Mouse (Mus musculus) ES-E14 (cell line): ENCODE results near the gene Zbtb7a.

Experiments
- CHD2 ChIP-seq: IDR thresholded peaks from 2 replicates; pipeline ENCODE4 v1.6.1; 2014; ENCODE audit warnings: mild to moderate bottlenecking, low read depth, low read length, inconsistent platforms
- ZC3H11A ChIP-seq: IDR thresholded peaks from 2 replicates; pipeline ENCODE4 v1.6.1; 2012; ENCODE audit warnings: low read depth, mild to moderate bottlenecking, inconsistent platforms, low read length, borderline replicate concordance

DNA sequence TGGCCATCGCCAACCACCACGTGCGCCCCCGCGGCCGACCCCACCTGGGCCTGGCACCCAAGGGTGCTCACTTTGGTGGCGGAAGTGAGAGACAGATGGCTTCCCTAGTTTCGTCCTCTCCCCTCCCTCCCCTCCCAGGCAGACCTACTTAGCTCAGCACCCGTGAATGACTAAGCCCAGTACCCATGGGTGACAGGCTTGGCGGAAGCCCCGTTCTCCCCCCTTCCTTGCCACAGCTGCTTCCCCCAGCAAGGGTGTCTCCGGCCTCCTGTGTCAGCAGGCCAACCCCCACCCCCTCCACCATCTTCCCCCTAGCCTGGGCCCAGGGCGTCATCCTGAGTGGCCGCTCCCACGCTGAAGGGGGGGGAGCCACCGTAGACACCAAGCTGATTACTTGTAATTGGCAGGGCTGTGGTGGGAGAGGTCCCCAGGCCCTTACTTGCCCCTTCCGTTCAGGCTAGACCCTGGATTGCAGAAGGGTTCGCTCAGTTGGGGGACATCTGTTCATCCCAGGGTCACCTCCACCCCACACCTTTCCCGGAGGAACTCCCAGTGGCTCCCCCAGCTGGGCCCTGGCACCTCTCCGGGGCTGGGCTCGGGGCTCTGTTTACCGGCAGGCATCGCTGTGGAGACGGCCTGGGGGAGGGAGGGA lies 3.2 kb downstream of the Zbtb7a start:
- TF ChIP-seq CHD2 (no peak), ZC3H11A (no peak)
